Mouse (Mus musculus) cerebellum, adult 2 months (tissue): Measurements from ENCODE around the gene Unc5b.

Experiments used
- CTCF ChIP-seq: fragments of 200-500 bp; IDR thresholded peaks from 2 replicates; pipeline ENCODE4 v1.5.1; 2011; ENCODE audit warnings: low read depth, mild to moderate bottlenecking, control low read depth, low read length, moderate library complexity, borderline replicate concordance; ENCODE audit not compliant: insufficient read depth
- POLR2A ChIP-seq: fragments of 200-500 bp; IDR thresholded peaks from 2 replicates; pipeline ENCODE4 v1.6.1; 2011; ENCODE audit warnings: low read length, control low read depth, borderline replicate concordance; ENCODE audit not compliant: insufficient read depth

- no peak for TF ChIP-seq CTCF
- no peak for TF ChIP-seq POLR2A
These were observed 9.5 kb downstream of the Unc5b start for GRCm38 (mm10) chr10:60821736-60822358.
